Mouse (Mus musculus): Measurements from ENCODE around the gene Deup1. TPM values are rescaled to one million over a fixed set of nuclear protein-coding genes. Genes with fewer than 3 reads are reported as not detected.

The Deup1 gene
- total RNA-seq, 2 experiments from 2014 or later = 0.61 to 1.00 TPM

DNA sequence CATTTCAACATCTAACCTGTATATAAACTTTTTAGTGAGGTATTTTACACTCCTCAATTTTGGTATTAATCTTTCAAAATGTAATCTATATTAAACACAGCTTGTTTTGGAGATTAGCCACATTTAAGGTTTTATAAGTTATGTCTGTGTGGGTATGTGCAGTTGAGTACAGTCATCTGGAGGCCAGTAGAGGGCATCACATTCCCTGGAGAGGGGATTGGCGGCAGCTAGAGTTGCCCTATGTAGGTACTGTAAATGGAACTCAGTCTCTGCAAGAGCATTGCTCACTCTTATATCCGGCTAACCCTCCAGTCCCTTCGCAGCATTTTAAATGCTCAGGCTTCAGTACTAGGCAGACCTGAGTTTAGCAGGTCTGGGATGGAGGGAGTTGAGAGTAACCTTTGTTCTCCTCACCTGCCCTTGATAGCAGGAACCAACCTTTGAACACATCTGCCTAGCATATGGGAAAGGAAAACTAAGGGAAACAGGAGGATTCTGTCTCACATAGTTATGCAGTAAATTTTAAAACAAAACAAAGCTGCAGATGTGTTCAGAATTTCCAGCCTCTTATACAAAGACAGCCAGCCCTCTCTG lies 90.2 kb downstream of the Deup1 start:
- no peak overlapping the region for H3K27ac ChIP-seq
- no peak overlapping the region for H3K4me3 ChIP-seq
- DNase-seq (ENCODE audit: low spot score in 2 of 2) = no peak
- TF ChIP-seq CTCF (conservative IDR thresholded peaks at IDR 0.05) = peak; percentile 50

GRCm38 (mm10) chr9:15536861-15537426 lies 90.8 kb downstream of the Deup1 start:
- Histone ChIP-seq H3K4me3 (no peak overlapping the region), H3K27ac (no peak overlapping the region)
- no peak for DNase-seq (ENCODE audit: low spot score in 2 of 2)
- no peak for TF ChIP-seq CTCF (conservative IDR thresholded peaks at IDR 0.05)

- no peak overlapping the region for H3K4me3 ChIP-seq
- DNase-seq (ENCODE audit: low spot score in 2 of 2) = no peak
- no peak for TF ChIP-seq CTCF (conservative IDR thresholded peaks at IDR 0.05)
- no peak overlapping the region for H3K27ac ChIP-seq
Measured at GRCm38 (mm10) chr9:15535418-15535817, 92.3 kb downstream of the Deup1 start.

- no peak overlapping the region for H3K4me3 ChIP-seq
- no peak for TF ChIP-seq CTCF (conservative IDR thresholded peaks at IDR 0.05)
Measured at GRCm38 (mm10) chr9:15534110-15534509, 93.6 kb downstream of the Deup1 start.

GRCm38 (mm10) chr9:15533336-15534070 lies 94.2 kb downstream of the Deup1 start:
- no peak for DNase-seq (ENCODE audit: low spot score in 2 of 2)
- no peak overlapping the region for H3K27ac ChIP-seq
- no peak overlapping the region for H3K4me3 ChIP-seq
- no peak for TF ChIP-seq CTCF (conservative IDR thresholded peaks at IDR 0.05)

More at GRCm38 (mm10) chr9:15534110-15534509, 93.6 kb downstream of the Deup1 start:
- no peak for DNase-seq (ENCODE audit: low spot score in 2 of 2)
- H3K27ac ChIP-seq = no peak overlapping the region

DNA sequence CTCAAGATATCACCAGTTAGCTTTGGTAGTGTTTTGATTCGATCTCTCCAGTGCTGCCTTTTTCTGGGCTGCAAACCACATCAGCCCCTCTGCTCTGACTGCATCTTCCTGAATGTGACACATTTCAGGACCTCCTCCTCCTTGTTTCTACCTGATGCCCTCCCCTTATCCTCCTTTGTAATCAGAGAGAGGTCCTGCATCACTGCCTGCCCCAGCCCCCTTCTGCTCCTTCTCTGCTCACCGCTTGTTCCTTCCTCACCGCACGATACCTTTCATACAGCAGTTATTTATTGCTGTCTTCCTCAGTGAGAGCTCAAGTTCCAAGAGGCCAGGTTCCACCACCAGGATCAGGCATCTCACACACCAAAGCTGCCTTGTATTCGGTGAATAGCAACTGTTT lies 96.5 kb downstream of the Deup1 start:
- no peak overlapping the region for H3K4me3 ChIP-seq
- TF ChIP-seq CTCF (conservative IDR thresholded peaks at IDR 0.05) = no peak

GRCm38 (mm10) chr9:15529965-15530320 lies 97.8 kb downstream of the Deup1 start:
- Histone ChIP-seq H3K4me3 (no peak overlapping the region), H3K27ac (no peak overlapping the region)
- DNase-seq (ENCODE audit: low spot score in 2 of 2) = no peak
- TF ChIP-seq CTCF (conservative IDR thresholded peaks at IDR 0.05) = no peak

More for the DNA sequence above, 96.5 kb downstream of the Deup1 start:
- DNase-seq (ENCODE audit: low spot score in 2 of 2) = no peak
- no peak overlapping the region for H3K27ac ChIP-seq

- DNase-seq (ENCODE audit: low spot score in 2 of 2) = no peak
- H3K27ac ChIP-seq = no peak overlapping the region
- no peak overlapping the region for H3K4me3 ChIP-seq
- no peak for TF ChIP-seq CTCF (conservative IDR thresholded peaks at IDR 0.05)
Measured at GRCm38 (mm10) chr9:15529275-15529964, 98.3 kb downstream of the Deup1 start.

GRCm38 (mm10) chr9:15528368-15528767 lies 99.4 kb downstream of the Deup1 start:
- no peak for TF ChIP-seq CTCF (conservative IDR thresholded peaks at IDR 0.05)
- no peak for DNase-seq (ENCODE audit: low spot score in 2 of 2)
- Histone ChIP-seq H3K27ac (no peak overlapping the region), H3K4me3 (no peak overlapping the region)

DNA sequence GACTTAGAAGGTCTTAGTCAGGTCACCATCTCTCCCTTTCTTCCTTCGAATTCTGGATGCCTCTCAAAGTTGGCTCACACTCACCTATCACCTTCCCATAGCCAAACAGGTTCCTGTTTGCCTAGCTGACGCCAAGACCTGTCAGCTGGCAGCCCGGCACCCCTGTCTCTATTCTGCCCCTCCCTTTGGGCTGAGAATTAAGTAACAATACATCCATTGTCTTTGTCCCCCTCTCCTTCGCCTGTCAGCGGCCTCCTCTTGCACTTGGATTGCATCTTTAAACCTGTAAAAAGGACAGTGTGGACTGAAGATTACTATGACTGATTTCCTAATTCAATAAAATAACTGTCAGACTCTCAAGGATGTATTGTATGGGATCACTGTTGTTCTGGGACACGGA lies 99.9 kb downstream of the Deup1 start:
- Histone ChIP-seq H3K4me3 (no peak overlapping the region), H3K27ac (no peak overlapping the region)
- no peak for DNase-seq (ENCODE audit: low spot score in 2 of 2)
- no peak for TF ChIP-seq CTCF (conservative IDR thresholded peaks at IDR 0.05)

DNA sequence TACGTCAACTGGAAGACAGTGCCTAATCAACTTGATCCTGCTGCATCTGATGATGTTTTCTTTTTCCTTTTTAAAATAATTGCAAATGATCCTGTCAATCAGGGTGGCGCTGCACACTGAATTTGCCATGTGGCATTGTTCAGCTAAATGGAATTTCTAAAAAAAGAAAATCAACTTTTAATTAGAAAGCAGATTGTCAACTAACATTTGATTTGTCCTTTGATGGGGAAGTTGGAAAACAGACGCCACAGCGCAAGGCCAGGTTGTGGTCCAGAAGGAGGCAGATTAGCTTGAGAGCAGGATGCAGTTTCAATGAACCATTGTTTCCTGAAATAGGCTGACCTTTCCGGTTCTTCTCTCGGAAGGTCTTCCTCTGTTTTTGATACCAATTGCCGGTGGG lies 101.2 kb downstream of the Deup1 start:
- DNase-seq (ENCODE audit: low spot score in 2 of 2) = no peak
- Histone ChIP-seq H3K27ac (peak overlapping the region; percentile 77), H3K4me3 (no peak overlapping the region)
- TF ChIP-seq CTCF (conservative IDR thresholded peaks at IDR 0.05) = peak; percentile 53

- no peak for DNase-seq (ENCODE audit: low spot score in 2 of 2)
- Histone ChIP-seq H3K4me3 (no peak overlapping the region), H3K27ac (peak overlapping the region; percentile 77)
- no peak for TF ChIP-seq CTCF (conservative IDR thresholded peaks at IDR 0.05)
Measured at GRCm38 (mm10) chr9:15525246-15525645, 102.5 kb downstream of the Deup1 start.

DNA sequence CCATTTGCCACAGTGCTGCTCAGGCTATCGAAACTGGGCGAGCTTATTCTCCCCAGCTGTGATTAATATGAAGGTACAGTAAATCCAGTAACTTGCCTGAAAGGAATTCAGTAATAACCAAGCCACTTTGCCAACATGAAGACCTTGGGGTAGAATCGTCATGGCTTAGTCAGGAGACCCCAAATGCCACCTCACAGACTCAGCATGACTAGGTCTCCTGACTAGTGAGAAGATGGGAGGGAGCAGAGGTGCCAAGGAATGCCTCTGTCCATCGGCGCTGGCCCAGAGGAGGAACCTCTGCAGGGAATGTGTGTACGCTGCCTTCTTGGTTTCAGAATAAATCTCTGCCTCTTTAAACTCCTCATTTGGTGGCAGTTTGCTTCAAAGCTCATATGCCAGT lies 104.1 kb downstream of the Deup1 start:
- H3K27ac ChIP-seq = peak overlapping the region; percentile 19; the same call in 1 of the 2 replicates
- TF ChIP-seq CTCF (conservative IDR thresholded peaks at IDR 0.05) = no peak
- H3K4me3 ChIP-seq = no peak overlapping the region
- DNase-seq (ENCODE audit: low spot score in 2 of 2) = no peak
